Mouse (Mus musculus) thymus, adult 2 months (tissue): ENCODE data around the gene Fam185a. TPM values are rescaled to one million over a fixed set of nuclear protein-coding genes. Genes with fewer than 3 reads are reported as not detected.

Source experiments
- DNase-seq: peaks from one replicate; pipeline ENCODE4 v3.0.0; 2021
- H3K27ac ChIP-seq: fragments of 200-500 bp; 2 replicates; pipeline ENCODE4 v1.5.1; 2012; ENCODE audit warnings: low read length, control low read depth; ENCODE audit not compliant: control insufficient read depth, insufficient read depth
- H3K27me3 ChIP-seq: fragments of 200-500 bp; 2 replicates; pipeline ENCODE4 v1.6.1; 2012; ENCODE audit warnings: mild to moderate bottlenecking, low read length, moderate library complexity, mixed read lengths; ENCODE audit not compliant: control insufficient read depth, insufficient read depth
- H3K36me3 ChIP-seq: fragments of 200-500 bp; 2 replicates; pipeline ENCODE4 v1.6.1; 2012; ENCODE audit warnings: mild to moderate bottlenecking, low read length, moderate library complexity; ENCODE audit not compliant: control insufficient read depth, insufficient read depth
- H3K4me1 ChIP-seq: fragments of 200-500 bp; replicated peaks from 2 replicates; pipeline ENCODE4 v1.6.1; 2012; ENCODE audit warnings: low read length; ENCODE audit not compliant: control insufficient read depth, insufficient read depth
- H3K4me3 ChIP-seq: fragments of 200-500 bp; 2 replicates; pipeline ENCODE4 v1.5.1; 2012; ENCODE audit warnings: mild to moderate bottlenecking, low read length, control low read depth, moderate library complexity; ENCODE audit not compliant: control insufficient read depth, insufficient read depth
- CTCF ChIP-seq: fragments of 200-500 bp; IDR thresholded peaks from 2 replicates; pipeline ENCODE4 v1.5.1; 2012; ENCODE audit warnings: mild to moderate bottlenecking, control low read depth, low read length, moderate library complexity, borderline replicate concordance; ENCODE audit not compliant: control insufficient read depth, poor library complexity, insufficient read depth; ENCODE audit errors: extremely low read depth
- POLR2A ChIP-seq: fragments of 200-500 bp; IDR thresholded peaks from 2 replicates; pipeline ENCODE4 v1.6.1; 2012; ENCODE audit warnings: mild to moderate bottlenecking, low read length, control low read depth, moderate library complexity; ENCODE audit not compliant: control insufficient read depth, poor library complexity, insufficient read depth; ENCODE audit errors: extremely low read depth
- WGBS: fragments of 180-500 bp; shearing (Covaris S2); methylation state at CpG from one replicate; pipeline ENCODE4 v1.1.7; 2018; 5-methylcytosine and 5-hydroxymethylcytosine counted together
- polyA plus RNA-seq: library from polyadenylated mRNA; depleted of rRNA; stranded (reverse); fragments of >200 nt; gene quantifications from 2 replicates; pipeline ENCODE4 v1.2.3, GENCODE M21; 2012

The Fam185a gene
- polyA plus RNA-seq, 1 experiment = 1.7 TPM

- Histone ChIP-seq H3K27me3 (no peaks in the 10 kb centered on the region), H3K4me3 (no peak overlapping the region), H3K27ac (no peak overlapping the region), H3K4me1 (no peaks in the 10 kb centered on the region), H3K36me3 (no peaks in the 10 kb centered on the region)
- over 99% methylated on average over 2 of the region's 2 CpGs for WGBS
- TF ChIP-seq CTCF (no peak), POLR2A (no peak)
- DNase-seq = no peak
These were observed 73.7 kb downstream of the Fam185a start for GRCm38 (mm10) chr5:21498490-21498889.

GRCm38 (mm10) chr5:21498925-21499324 is 74.2 kb downstream of the Fam185a start:
- no peak overlapping the region for H3K27ac ChIP-seq
- WGBS = 95% methylated on average over 11 of the region's 11 CpGs
- TF ChIP-seq CTCF (no peak), POLR2A (no peak)
- H3K27me3 ChIP-seq = no peaks in the 10 kb centered on the region
- no peaks in the 10 kb centered on the region for H3K4me1 ChIP-seq
- H3K4me3 ChIP-seq = no peak overlapping the region
- H3K36me3 ChIP-seq = no peaks in the 10 kb centered on the region
- no peak for DNase-seq

- H3K27ac ChIP-seq = no peak overlapping the region
- TF ChIP-seq POLR2A = no peak
- no peak for TF ChIP-seq CTCF
- H3K36me3 ChIP-seq = no peaks in the 10 kb centered on the region
- WGBS = 92% methylated on average over 10 of the region's 10 CpGs
- no peak for DNase-seq
- H3K27me3 ChIP-seq = no peaks in the 10 kb centered on the region
- H3K4me1 ChIP-seq = no peaks in the 10 kb centered on the region
- H3K4me3 ChIP-seq = no peak overlapping the region
These were observed 75.4 kb downstream of the Fam185a start for GRCm38 (mm10) chr5:21500133-21500532.

- TF ChIP-seq CTCF = no peak
- TF ChIP-seq POLR2A = no peak
These were observed 76.2 kb downstream of the Fam185a start for GRCm38 (mm10) chr5:21500941-21501340.

GRCm38 (mm10) chr5:21502936-21503610 is 78.3 kb downstream of the Fam185a start:
- TF ChIP-seq POLR2A (no peak), CTCF (no peak)
- Histone ChIP-seq H3K4me3 (no peak overlapping the region), H3K27me3 (no peaks in the 10 kb centered on the region), H3K4me1 (no peaks in the 10 kb centered on the region), H3K36me3 (no peaks in the 10 kb centered on the region), H3K27ac (no peak overlapping the region)
- 95% methylated on average over 13 of the region's 13 CpGs for WGBS
- DNase-seq = no peak

More at GRCm38 (mm10) chr5:21500941-21501340, 76.2 kb downstream of the Fam185a start:
- H3K36me3 ChIP-seq = no peaks in the 10 kb centered on the region
- H3K27me3 ChIP-seq = no peaks in the 10 kb centered on the region
- DNase-seq = no peak
- H3K27ac ChIP-seq = no peak overlapping the region
- 88% methylated on average over 2 of the region's 2 CpGs for WGBS
- no peak overlapping the region for H3K4me3 ChIP-seq
- no peaks in the 10 kb centered on the region for H3K4me1 ChIP-seq

- Histone ChIP-seq H3K4me1 (no peaks in the 10 kb centered on the region), H3K27me3 (no peaks in the 10 kb centered on the region), H3K36me3 (no peaks in the 10 kb centered on the region), H3K27ac (no peak overlapping the region), H3K4me3 (no peak overlapping the region)
- TF ChIP-seq CTCF = no peak
- TF ChIP-seq POLR2A = no peak
- WGBS = 89% methylated on average over 8 of the region's 8 CpGs
- DNase-seq = no peak
These were observed 80.4 kb downstream of the Fam185a start for GRCm38 (mm10) chr5:21505159-21505558.
